Mouse (Mus musculus): ENCODE data around the gene Slc16a10. TPM values are rescaled to one million over a fixed set of nuclear protein-coding genes. Genes with fewer than 3 reads are reported as not detected.

Gene Slc16a10
- polyA plus RNA-seq, 1 experiment from 2014 or later, result 16.5 TPM

DNA sequence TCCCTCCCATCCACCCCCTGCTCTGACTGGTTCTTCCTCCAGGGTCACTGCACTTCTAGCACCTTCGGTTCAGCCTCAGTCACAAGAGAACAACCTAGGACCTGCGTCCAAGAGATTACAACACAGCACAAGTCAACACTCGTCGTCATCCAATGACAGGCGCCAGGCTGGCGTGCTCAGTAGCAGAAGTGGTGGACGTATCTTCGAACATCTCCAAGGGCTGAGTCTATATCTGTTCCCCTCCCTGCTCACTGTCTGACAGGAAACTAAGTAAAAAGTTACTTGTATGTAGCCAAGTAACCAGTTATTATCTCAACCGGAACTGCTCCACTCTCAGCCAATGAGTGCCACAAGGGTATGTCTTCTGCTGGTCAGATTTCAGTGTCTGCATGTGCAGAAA, 16.9 kb downstream of the Slc16a10 start:
- no peaks in the 10 kb centered on the region for H3K4me1 ChIP-seq
- no peaks in the 10 kb centered on the region for H3K36me3 ChIP-seq
- H3K4me2 ChIP-seq, result no peak overlapping the region
- H3K9me3 ChIP-seq, result no peaks in the 10 kb centered on the region
- WGBS, result 87% methylated on average over 9 of the region's 9 CpGs
- H3K9ac ChIP-seq, result no peak overlapping the region
- no peaks in the 10 kb centered on the region for H3K27me3 ChIP-seq (replicated peaks)
- peak; percentile 97 for ATAC-seq (ENCODE audit: insufficient read depth, low FRiP score, low read depth)
- no peak overlapping the region for H3K27ac ChIP-seq
- H3K4me3 ChIP-seq (replicated peaks), result no peak overlapping the region

DNA sequence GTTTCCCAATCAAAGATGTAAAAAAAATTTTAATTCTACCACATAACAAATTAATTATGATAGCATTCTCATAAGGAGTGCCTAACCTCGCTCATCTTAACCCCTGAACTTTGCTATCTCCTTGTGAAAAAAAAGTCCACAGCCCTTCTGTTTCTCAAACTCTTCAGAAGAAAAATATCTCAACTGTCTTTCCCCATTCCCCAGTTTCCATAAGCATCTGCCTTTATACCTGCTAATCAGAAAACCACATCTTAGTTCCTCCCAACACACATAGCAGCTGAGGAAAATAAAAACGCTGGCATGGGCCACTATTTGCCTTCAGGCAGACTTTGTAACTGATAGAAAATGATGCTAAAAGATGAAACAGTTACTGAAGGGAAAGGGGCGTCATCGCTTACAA, 17.5 kb downstream of the Slc16a10 start:
- H3K4me1 ChIP-seq, result no peaks in the 10 kb centered on the region
- H3K4me2 ChIP-seq, result no peak overlapping the region
- no peaks in the 10 kb centered on the region for H3K36me3 ChIP-seq
- WGBS, result 73% methylated on average over 4 of the region's 4 CpGs
- ATAC-seq (ENCODE audit: insufficient read depth, low FRiP score, low read depth), result no peak
- H3K27ac ChIP-seq, result no peak overlapping the region
- H3K4me3 ChIP-seq (replicated peaks), result no peak overlapping the region
- no peaks in the 10 kb centered on the region for H3K9me3 ChIP-seq
- no peaks in the 10 kb centered on the region for H3K27me3 ChIP-seq (replicated peaks)
- H3K9ac ChIP-seq, result no peak overlapping the region

DNA sequence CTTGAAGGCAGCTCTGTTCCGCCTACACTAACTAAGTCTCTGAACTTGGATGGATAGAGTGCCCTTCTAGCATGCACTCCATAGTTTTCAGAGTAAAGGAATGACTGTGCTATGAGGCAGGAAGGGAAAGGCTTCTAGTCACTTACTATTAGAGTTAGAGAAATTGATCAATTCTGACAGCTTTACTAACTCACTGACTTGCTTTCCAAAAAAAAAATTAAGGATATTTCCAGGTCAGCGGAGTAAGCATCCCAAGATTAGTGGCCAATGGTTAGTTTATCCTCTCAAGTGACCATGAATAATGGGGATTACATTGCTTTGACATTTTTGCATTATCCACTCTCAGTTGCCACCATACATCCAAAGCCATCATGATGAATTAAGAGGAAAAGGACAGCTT, 18.0 kb downstream of the Slc16a10 start:
- Histone ChIP-seq H3K27me3 (replicated peaks) (no peaks in the 10 kb centered on the region), H3K27ac (no peak overlapping the region), H3K36me3 (no peaks in the 10 kb centered on the region), H3K4me2 (no peak overlapping the region), H3K9me3 (no peaks in the 10 kb centered on the region), H3K9ac (no peak overlapping the region), H3K4me3 (replicated peaks) (no peak overlapping the region), H3K4me1 (no peaks in the 10 kb centered on the region)
- ATAC-seq (ENCODE audit: insufficient read depth, low FRiP score, low read depth), result no peak
- WGBS, result 69% methylated on average over 2 of the region's 2 CpGs

DNA sequence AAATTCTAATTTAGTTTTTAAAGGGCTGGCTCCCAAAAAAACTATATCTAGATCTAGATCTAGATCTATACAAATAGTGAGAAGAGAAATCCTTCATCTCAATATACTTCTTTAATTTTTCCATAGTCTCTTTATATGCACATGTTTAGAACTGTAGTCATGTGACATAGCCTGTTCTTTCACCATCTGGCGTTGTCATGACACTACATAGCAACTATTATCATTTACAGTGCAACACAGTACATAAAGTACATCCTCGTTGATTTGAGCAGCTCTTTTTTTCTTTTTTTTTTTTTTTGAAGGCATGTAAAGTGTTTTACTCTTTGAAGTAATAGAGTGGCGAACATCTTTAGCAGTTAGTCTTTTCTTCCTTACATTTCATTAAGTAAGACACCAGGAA, 22.6 kb downstream of the Slc16a10 start:
- H3K9ac ChIP-seq, result no peak overlapping the region
- no peak overlapping the region for H3K4me3 ChIP-seq (replicated peaks)
- H3K36me3 ChIP-seq, result no peaks in the 10 kb centered on the region
- WGBS, result 81% methylated on average over 3 of the region's 3 CpGs
- ATAC-seq (ENCODE audit: insufficient read depth, low FRiP score, low read depth), result no peak
- no peak overlapping the region for H3K27ac ChIP-seq
- H3K27me3 ChIP-seq (replicated peaks), result no peaks in the 10 kb centered on the region
- no peaks in the 10 kb centered on the region for H3K9me3 ChIP-seq
- H3K4me1 ChIP-seq, result no peaks in the 10 kb centered on the region
- no peak overlapping the region for H3K4me2 ChIP-seq

DNA sequence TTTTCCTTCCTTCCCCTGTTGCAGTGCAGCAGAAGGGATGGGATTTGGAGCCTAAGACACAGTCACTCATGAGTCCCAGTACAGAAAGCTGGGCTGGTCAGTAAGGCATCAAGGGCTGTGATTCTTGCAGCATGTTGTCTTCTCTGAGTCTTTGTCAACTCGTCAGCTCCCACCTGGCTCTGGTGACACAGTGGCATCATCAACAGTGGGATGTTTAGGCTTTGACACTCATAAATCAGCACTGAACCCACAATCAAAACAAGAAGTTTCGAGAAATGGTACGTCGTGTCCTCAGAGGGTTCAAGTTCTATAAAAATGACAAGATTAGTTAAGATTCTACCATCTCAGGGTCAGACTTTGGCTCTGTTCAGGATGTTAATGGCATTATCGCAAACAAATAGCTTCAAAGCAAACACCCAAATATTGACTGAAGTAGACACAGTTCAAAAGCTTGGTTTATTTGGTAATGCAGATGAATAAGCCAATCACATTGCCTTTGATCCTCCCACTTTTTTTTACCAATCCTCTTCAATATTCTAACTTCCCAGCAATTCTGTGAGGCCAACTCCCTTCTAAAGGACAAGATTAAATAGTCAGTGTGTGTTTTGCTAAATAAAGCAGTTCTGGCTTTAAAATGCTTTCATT, 23.2 kb downstream of the Slc16a10 start:
- no peak for ATAC-seq (ENCODE audit: insufficient read depth, low FRiP score, low read depth)

GRCm38 (mm10) chr10:40113517-40114085, 28.5 kb downstream of the Slc16a10 start:
- no peak for ATAC-seq (ENCODE audit: insufficient read depth, low FRiP score, low read depth)
- H3K4me2 ChIP-seq, result no peak overlapping the region
- no peaks in the 10 kb centered on the region for H3K27me3 ChIP-seq (replicated peaks)
- H3K9ac ChIP-seq, result no peak overlapping the region
- no peaks in the 10 kb centered on the region for H3K9me3 ChIP-seq
- WGBS, result 77% methylated on average over 7 of the region's 7 CpGs
- H3K27ac ChIP-seq, result no peak overlapping the region
- no peaks in the 10 kb centered on the region for H3K4me1 ChIP-seq
- H3K4me3 ChIP-seq (replicated peaks), result no peak overlapping the region
- no peaks in the 10 kb centered on the region for H3K36me3 ChIP-seq

More for the DNA sequence above, 23.2 kb downstream of the Slc16a10 start:
- H3K4me3 ChIP-seq (replicated peaks), result no peak overlapping the region
- H3K27me3 ChIP-seq (replicated peaks), result no peaks in the 10 kb centered on the region
- no peak overlapping the region for H3K9ac ChIP-seq
- no peak overlapping the region for H3K4me2 ChIP-seq
- 80% methylated on average over 5 of the region's 5 CpGs for WGBS
- H3K4me1 ChIP-seq, result no peaks in the 10 kb centered on the region
- no peaks in the 10 kb centered on the region for H3K9me3 ChIP-seq
- H3K27ac ChIP-seq, result no peak overlapping the region
- H3K36me3 ChIP-seq, result no peaks in the 10 kb centered on the region

DNA sequence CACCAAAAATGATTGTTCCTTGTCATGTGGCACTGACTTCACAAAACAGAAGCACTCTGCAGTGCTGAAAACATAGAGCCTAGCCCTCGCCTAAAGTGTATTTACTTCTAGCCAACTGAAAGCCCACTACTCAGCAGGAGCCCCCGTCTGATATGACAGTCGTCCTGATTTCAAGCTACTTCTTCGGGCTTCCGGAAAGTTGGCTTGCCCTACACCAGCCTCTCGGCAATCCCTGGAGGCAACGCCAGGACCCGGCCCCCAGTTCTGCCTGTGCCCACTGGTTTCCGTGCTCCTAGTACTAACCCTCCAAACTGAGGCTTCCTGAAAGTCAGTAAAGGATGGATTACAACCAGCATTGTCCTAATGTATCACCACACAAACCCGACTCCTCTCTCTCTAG, 29.8 kb downstream of the Slc16a10 start:
- Histone ChIP-seq H3K4me3 (replicated peaks) (no peak overlapping the region), H3K9ac (no peak overlapping the region), H3K4me2 (no peak overlapping the region), H3K9me3 (no peaks in the 10 kb centered on the region), H3K27me3 (replicated peaks) (no peaks in the 10 kb centered on the region), H3K4me1 (no peaks in the 10 kb centered on the region), H3K36me3 (no peaks in the 10 kb centered on the region), H3K27ac (no peak overlapping the region)
- WGBS, result 87% methylated on average over 10 of the region's 10 CpGs
- no peak for ATAC-seq (ENCODE audit: insufficient read depth, low FRiP score, low read depth)

DNA sequence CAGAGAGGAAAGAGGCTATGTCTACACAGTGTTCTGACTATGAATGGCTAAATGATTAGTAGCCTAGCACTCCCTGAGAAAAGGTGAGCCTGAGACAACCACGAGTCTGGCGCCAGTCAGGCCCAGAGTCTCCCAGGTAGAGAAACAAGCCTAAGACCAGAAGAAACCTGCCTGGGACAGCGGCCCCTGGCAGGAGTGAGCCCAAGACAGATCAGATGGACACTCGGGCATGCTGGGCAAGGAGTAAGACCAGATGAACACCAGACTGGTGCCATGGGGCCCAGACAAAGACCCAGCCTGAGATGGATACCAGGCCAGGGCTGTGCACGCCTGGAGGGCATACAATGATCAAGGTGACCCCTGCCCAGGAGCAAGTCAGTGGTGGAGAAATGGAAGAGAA, 32.5 kb downstream of the Slc16a10 start:
- no peaks in the 10 kb centered on the region for H3K4me1 ChIP-seq
- H3K4me2 ChIP-seq, result no peak overlapping the region
- H3K9me3 ChIP-seq, result no peaks in the 10 kb centered on the region
- no peak for ATAC-seq (ENCODE audit: insufficient read depth, low FRiP score, low read depth)
- H3K27me3 ChIP-seq (replicated peaks), result no peaks in the 10 kb centered on the region
- no peak overlapping the region for H3K27ac ChIP-seq
- no peaks in the 10 kb centered on the region for H3K36me3 ChIP-seq
- WGBS, result 80% methylated on average over 5 of the region's 5 CpGs
- no peak overlapping the region for H3K9ac ChIP-seq
- H3K4me3 ChIP-seq (replicated peaks), result no peak overlapping the region

GRCm38 (mm10) chr10:40108992-40109391, 33.1 kb downstream of the Slc16a10 start:
- H3K27ac ChIP-seq, result no peak overlapping the region
- WGBS, result 69% methylated on average over 8 of the region's 8 CpGs
- no peak for ATAC-seq (ENCODE audit: insufficient read depth, low FRiP score, low read depth)
- no peaks in the 10 kb centered on the region for H3K27me3 ChIP-seq (replicated peaks)
- no peak overlapping the region for H3K4me2 ChIP-seq
- no peak overlapping the region for H3K9ac ChIP-seq
- no peaks in the 10 kb centered on the region for H3K9me3 ChIP-seq
- H3K4me1 ChIP-seq, result no peaks in the 10 kb centered on the region
- no peaks in the 10 kb centered on the region for H3K36me3 ChIP-seq
- H3K4me3 ChIP-seq (replicated peaks), result no peak overlapping the region

GRCm38 (mm10) chr10:40107995-40108394, 34.1 kb downstream of the Slc16a10 start:
- Histone ChIP-seq H3K9me3 (no peaks in the 10 kb centered on the region), H3K4me2 (no peak overlapping the region), H3K4me3 (replicated peaks) (no peak overlapping the region), H3K36me3 (no peaks in the 10 kb centered on the region), H3K27me3 (replicated peaks) (no peaks in the 10 kb centered on the region), H3K4me1 (peaks cover 1% of the 10 kb centered on the region; the same call in 1 of the 2 replicates), H3K9ac (no peak overlapping the region), H3K27ac (no peak overlapping the region)
- 94% methylated on average over 1 of the region's 1 CpGs for WGBS
- ATAC-seq (ENCODE audit: insufficient read depth, low FRiP score, low read depth), result no peak

DNA sequence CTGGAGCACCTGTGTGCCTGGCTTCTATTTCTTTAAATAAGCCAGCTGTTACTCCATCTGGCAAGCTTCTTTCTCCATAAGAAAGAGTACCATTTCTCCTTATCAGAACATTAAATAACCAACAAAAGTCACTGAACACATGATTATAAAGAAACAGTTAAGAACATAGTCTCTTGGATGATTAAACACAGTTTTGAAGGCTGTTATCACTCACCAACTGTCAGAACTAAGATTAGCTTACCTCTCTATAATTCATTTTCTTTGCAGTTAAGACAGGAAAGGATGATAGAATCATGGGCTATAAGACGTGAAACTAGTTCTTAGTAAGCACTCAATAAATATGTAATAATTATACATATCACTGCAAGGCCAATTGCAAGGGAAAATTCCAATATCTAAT, 36.9 kb downstream of the Slc16a10 start:
- WGBS, result 68% methylated on average over 1 of the region's 1 CpGs
- Histone ChIP-seq H3K4me3 (replicated peaks) (no peak overlapping the region), H3K9ac (no peak overlapping the region), H3K4me2 (no peak overlapping the region), H3K9me3 (no peaks in the 10 kb centered on the region), H3K27ac (no peak overlapping the region), H3K27me3 (replicated peaks) (no peaks in the 10 kb centered on the region), H3K36me3 (no peaks in the 10 kb centered on the region), H3K4me1 (peaks cover 3% of the 10 kb centered on the region; the same call in 1 of the 2 replicates)
- no peak for ATAC-seq (ENCODE audit: insufficient read depth, low FRiP score, low read depth)

DNA sequence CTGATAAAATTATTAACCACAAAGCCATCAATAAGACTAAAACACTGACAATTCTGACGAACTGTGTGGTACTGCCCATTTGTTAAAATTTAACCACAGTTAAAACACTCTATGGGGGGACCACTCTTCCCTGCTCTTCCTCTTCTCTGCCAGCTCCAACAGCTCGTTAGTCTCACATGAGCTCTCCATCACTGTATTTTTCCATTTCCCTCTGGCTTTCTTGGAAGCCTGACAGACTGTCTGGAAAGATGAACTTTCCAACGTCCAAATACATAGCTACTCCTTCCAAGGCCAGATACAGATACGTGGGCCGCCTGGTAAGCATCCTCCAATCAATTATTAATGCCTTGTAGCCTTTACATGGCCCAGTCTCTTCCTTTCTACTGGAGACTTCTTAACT, 38.3 kb downstream of the Slc16a10 start:
- H3K4me3 ChIP-seq (replicated peaks), result no peak overlapping the region
- no peaks in the 10 kb centered on the region for H3K36me3 ChIP-seq
- no peak overlapping the region for H3K9ac ChIP-seq
- H3K4me1 ChIP-seq, result peaks cover 3% of the 10 kb centered on the region; the same call in 1 of the 2 replicates
- WGBS, result 30% methylated on average over 5 of the region's 5 CpGs
- no peak overlapping the region for H3K4me2 ChIP-seq
- H3K9me3 ChIP-seq, result no peaks in the 10 kb centered on the region
- H3K27me3 ChIP-seq (replicated peaks), result no peaks in the 10 kb centered on the region
- ATAC-seq (ENCODE audit: insufficient read depth, low FRiP score, low read depth), result no peak
- no peak overlapping the region for H3K27ac ChIP-seq

- no peaks in the 10 kb centered on the region for H3K9me3 ChIP-seq
- ATAC-seq (ENCODE audit: insufficient read depth, low FRiP score, low read depth), result no peak
- no peak overlapping the region for H3K4me2 ChIP-seq
- peaks cover 3% of the 10 kb centered on the region; the same call in 1 of the 2 replicates for H3K4me1 ChIP-seq
- no peak overlapping the region for H3K27ac ChIP-seq
- H3K27me3 ChIP-seq (replicated peaks), result no peaks in the 10 kb centered on the region
- H3K9ac ChIP-seq, result no peak overlapping the region
- 44% methylated on average over 8 of the region's 8 CpGs for WGBS
- no peaks in the 10 kb centered on the region for H3K36me3 ChIP-seq
- H3K4me3 ChIP-seq (replicated peaks), result no peak overlapping the region
Observed at GRCm38 (mm10) chr10:40102986-40103385, 39.1 kb downstream of the Slc16a10 start.
